Mouse (Mus musculus): Measurements from ENCODE around the gene Cdv3. TPM values are rescaled to one million over a fixed set of nuclear protein-coding genes. Genes with fewer than 3 reads are reported as not detected.
"Not testable (repeated sequence)": the region's sequence is repeated elsewhere in the genome, so short reads cannot be mapped to it uniquely, and the experiment has no call there.

The Cdv3 gene
- total and polyA plus RNA-seq, 2 experiments from 2014 or later, result 89.1 to 126 TPM

GRCm38 (mm10) chr9:103357893-103358292, 7.7 kb downstream of the Cdv3 start:
- H3K27ac ChIP-seq (ENCODE audit: low read depth, low read length), result no peak overlapping the region
- H3K9ac ChIP-seq, result no peak overlapping the region
- TF ChIP-seq CTCF (IDR thresholded peaks at IDR 0.05; ENCODE audit: low read depth), result peak; percentile 58
- no peaks in the 10 kb centered on the region for H3K9me3 ChIP-seq (ENCODE audit: low read length)
- no peak for DNase-seq
- peaks cover 25% of the 10 kb centered on the region; the same call in 1 of the 2 replicates for H3K36me3 ChIP-seq (ENCODE audit: insufficient read depth)
- no peak overlapping the region for H3K4me2 ChIP-seq (ENCODE audit: low read depth)
- no peak for ATAC-seq
- no peaks in the 10 kb centered on the region for H3K27me3 ChIP-seq (ENCODE audit: insufficient read depth, low read length)
- no peaks in the 10 kb centered on the region for H3K4me1 ChIP-seq (ENCODE audit: insufficient read depth)
- H3K4me3 ChIP-seq (ENCODE audit: low read depth, low read length), result no peak overlapping the region

DNA sequence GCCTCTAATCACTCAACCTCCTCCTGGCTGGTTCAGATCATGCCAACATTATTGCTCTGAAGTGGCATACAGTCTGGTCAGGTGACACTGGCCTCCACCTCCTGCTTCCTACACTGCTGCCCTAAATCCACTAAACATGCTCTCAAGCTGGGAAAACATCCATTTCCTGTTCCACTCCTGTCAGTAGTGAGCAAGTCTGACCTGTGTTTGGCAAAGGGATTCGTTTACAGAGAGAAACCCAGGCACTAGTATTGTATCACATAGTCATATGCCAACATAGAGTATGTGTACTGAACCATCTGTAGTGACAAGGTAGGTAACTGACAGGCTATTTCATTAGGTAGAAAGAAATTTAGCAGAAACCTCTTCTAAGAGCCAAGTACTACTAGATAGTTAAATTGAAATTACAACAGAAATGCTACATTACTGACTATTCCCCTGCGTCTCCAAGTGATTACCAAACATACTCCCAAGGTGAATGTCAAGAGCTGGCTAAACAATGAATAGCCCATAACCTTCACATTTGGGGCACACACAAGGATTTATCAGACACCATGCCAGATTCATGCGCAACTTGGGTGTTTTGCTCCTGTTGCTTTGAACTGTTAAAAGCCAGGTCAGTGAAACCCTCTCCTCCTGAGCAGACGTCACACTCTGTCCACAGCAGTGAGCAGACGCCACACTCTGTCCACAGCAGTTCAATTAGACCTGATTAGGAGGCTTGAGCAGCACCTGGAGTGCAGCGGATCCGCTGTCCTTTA, 12.0 kb downstream of the Cdv3 start:
- not testable (repeated sequence) for H3K9me3 ChIP-seq (ENCODE audit: low read length); H3K9ac ChIP-seq; H3K4me3 ChIP-seq (ENCODE audit: low read depth, low read length); DNase-seq; H3K27me3 ChIP-seq (ENCODE audit: insufficient read depth, low read length); ATAC-seq; H3K4me1 ChIP-seq (ENCODE audit: insufficient read depth); H3K4me2 ChIP-seq (ENCODE audit: low read depth); H3K27ac ChIP-seq (ENCODE audit: low read depth, low read length)
- WGBS, result 84% methylated on average over 7 of the region's 7 CpGs
- peaks cover 32% of the 10 kb centered on the region for H3K36me3 ChIP-seq (ENCODE audit: insufficient read depth)

GRCm38 (mm10) chr9:103348791-103349190, 16.8 kb downstream of the Cdv3 start:
- no peak for TF ChIP-seq CTCF (IDR thresholded peaks at IDR 0.05; ENCODE audit: low read depth)
- DNase-seq, result no peak
- Histone ChIP-seq H3K9ac (no peak overlapping the region), H3K4me3 (ENCODE audit: low read depth, low read length) (no peak overlapping the region), H3K9me3 (ENCODE audit: low read length) (no peaks in the 10 kb centered on the region), H3K27ac (ENCODE audit: low read depth, low read length) (no peak overlapping the region), H3K4me2 (ENCODE audit: low read depth) (no peak overlapping the region), H3K27me3 (ENCODE audit: insufficient read depth, low read length) (no peaks in the 10 kb centered on the region), H3K4me1 (ENCODE audit: insufficient read depth) (no peaks in the 10 kb centered on the region), H3K36me3 (ENCODE audit: insufficient read depth) (peaks cover 22% of the 10 kb centered on the region)
- no peak for ATAC-seq

DNA sequence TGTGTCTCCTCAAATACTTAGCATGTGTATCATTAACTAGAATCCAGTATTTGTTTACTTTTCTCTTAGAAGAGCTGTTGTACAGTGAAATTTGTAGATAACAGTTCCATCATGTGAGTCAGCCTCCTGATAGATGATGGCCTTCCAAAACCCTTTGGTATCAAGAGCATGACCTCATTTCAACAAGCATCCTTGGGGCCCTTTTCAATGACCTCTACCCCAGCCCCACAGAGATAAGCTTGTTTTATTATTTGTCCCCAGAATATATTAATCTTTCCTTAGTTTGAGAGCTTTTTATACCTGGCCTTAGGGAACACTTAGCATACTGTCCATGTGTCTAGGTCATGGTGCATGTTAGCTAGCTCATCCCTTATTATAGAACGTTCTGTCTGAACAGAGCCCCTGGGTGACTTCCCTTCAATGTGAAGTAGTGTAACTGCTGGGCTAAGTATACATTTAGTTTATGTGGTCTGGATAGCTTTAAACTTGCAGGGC, 17.6 kb downstream of the Cdv3 start:
- Histone ChIP-seq H3K4me3 (ENCODE audit: low read depth, low read length) (no peak overlapping the region), H3K9ac (no peak overlapping the region), H3K27ac (ENCODE audit: low read depth, low read length) (no peak overlapping the region), H3K4me2 (ENCODE audit: low read depth) (no peak overlapping the region), H3K27me3 (ENCODE audit: insufficient read depth, low read length) (no peaks in the 10 kb centered on the region), H3K36me3 (ENCODE audit: insufficient read depth) (peaks cover 25% of the 10 kb centered on the region), H3K9me3 (ENCODE audit: low read length) (no peaks in the 10 kb centered on the region), H3K4me1 (ENCODE audit: insufficient read depth) (no peaks in the 10 kb centered on the region)
- WGBS, result 81% methylated on average over 1 of the region's 1 CpGs
- no peak for TF ChIP-seq CTCF (IDR thresholded peaks at IDR 0.05; ENCODE audit: low read depth)
- ATAC-seq, result no peak
- no peak for DNase-seq

- H3K4me3 ChIP-seq (ENCODE audit: low read depth, low read length), result no peak overlapping the region
- H3K36me3 ChIP-seq (ENCODE audit: insufficient read depth), result peaks cover 33% of the 10 kb centered on the region
- H3K4me2 ChIP-seq (ENCODE audit: low read depth), result no peak overlapping the region
- H3K9ac ChIP-seq, result no peak overlapping the region
- WGBS, result 84% methylated on average over 4 of the region's 4 CpGs
- no peak overlapping the region for H3K27ac ChIP-seq (ENCODE audit: low read depth, low read length)
- DNase-seq (no peak), ATAC-seq (no peak)
- H3K27me3 ChIP-seq (ENCODE audit: insufficient read depth, low read length), result no peaks in the 10 kb centered on the region
- no peaks in the 10 kb centered on the region for H3K9me3 ChIP-seq (ENCODE audit: low read length)
- no peak for TF ChIP-seq CTCF (IDR thresholded peaks at IDR 0.05; ENCODE audit: low read depth)
- no peaks in the 10 kb centered on the region for H3K4me1 ChIP-seq (ENCODE audit: insufficient read depth)
These were observed 18.6 kb downstream of the Cdv3 start for GRCm38 (mm10) chr9:103347045-103347444.

DNA sequence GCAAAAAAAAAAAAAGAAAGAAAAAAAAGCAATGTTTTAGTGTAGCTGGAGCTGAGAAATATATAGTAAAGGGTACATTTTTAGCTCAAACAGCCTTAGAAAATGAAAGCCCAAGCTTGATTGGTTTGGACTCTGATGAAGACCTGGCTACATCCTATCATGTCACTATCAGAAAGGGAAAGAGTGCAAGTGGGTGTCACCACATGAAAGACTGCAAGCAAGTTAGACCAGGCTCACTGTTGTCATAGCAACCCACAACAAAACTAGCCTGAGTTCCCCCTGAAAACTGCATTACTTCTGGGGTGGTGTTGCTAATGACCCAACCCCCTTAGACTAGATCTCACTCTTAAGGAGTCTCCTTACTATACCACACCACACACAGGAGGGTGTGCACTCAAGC, 28.7 kb downstream of the Cdv3 start:
- Histone ChIP-seq H3K27me3 (ENCODE audit: insufficient read depth, low read length) (no peaks in the 10 kb centered on the region), H3K4me1 (ENCODE audit: insufficient read depth) (no peaks in the 10 kb centered on the region), H3K4me2 (ENCODE audit: low read depth) (no peak overlapping the region), H3K36me3 (ENCODE audit: insufficient read depth) (peaks cover 49% of the 10 kb centered on the region), H3K27ac (ENCODE audit: low read depth, low read length) (no peak overlapping the region), H3K4me3 (ENCODE audit: low read depth, low read length) (no peak overlapping the region), H3K9me3 (ENCODE audit: low read length) (no peaks in the 10 kb centered on the region), H3K9ac (no peak overlapping the region)
- DNase-seq (no peak), ATAC-seq (no peak)
- no peak for TF ChIP-seq CTCF (IDR thresholded peaks at IDR 0.05; ENCODE audit: low read depth)

- DNase-seq, result no peak
- ATAC-seq, result no peak
- Histone ChIP-seq H3K4me3 (ENCODE audit: low read depth, low read length) (no peak overlapping the region), H3K4me1 (ENCODE audit: insufficient read depth) (no peaks in the 10 kb centered on the region), H3K27ac (ENCODE audit: low read depth, low read length) (no peak overlapping the region), H3K9me3 (ENCODE audit: low read length) (no peaks in the 10 kb centered on the region), H3K9ac (no peak overlapping the region), H3K4me2 (ENCODE audit: low read depth) (no peak overlapping the region), H3K36me3 (ENCODE audit: insufficient read depth) (peaks cover 42% of the 10 kb centered on the region), H3K27me3 (ENCODE audit: insufficient read depth, low read length) (no peaks in the 10 kb centered on the region)
- WGBS, result 89% methylated on average over 6 of the region's 6 CpGs
- TF ChIP-seq CTCF (IDR thresholded peaks at IDR 0.05; ENCODE audit: low read depth), result no peak
These were observed 33.0 kb downstream of the Cdv3 start for GRCm38 (mm10) chr9:103332663-103333062.

Data from forebrain, postnatal 0 days (tissue).